Mouse (Mus musculus): ENCODE measurements around the gene Ddrgk1. TPM values are rescaled to one million over a fixed set of nuclear protein-coding genes. Genes with fewer than 3 reads are reported as not detected.
A peak's percentile ranks its signal among the peaks of the same experiment; 100 is the strongest.

Ddrgk1 gene
- 10 to 100 TPM; 97.6 to 98.1 TPM for total RNA-seq (2021)
- long read RNA-seq, experiment 1, transcript Ddrgk1-201 (9 exons, 1,238 nt), result major isoform, 46 of 58 reads
- long read RNA-seq, experiment 1, partial matches to known transcripts, result 7 of 58 reads
- long read RNA-seq, experiment 1, other reads (novel, unspliced or antisense), result 5 of 58 reads
- long read RNA-seq, experiment 2, transcript Ddrgk1-201 (9 exons, 1,238 nt), result major isoform, 45 of 59 reads
- long read RNA-seq, experiment 2, partial matches to known transcripts, result 9 of 59 reads
- long read RNA-seq, experiment 2, other reads (novel, unspliced or antisense), result 5 of 59 reads

DNA sequence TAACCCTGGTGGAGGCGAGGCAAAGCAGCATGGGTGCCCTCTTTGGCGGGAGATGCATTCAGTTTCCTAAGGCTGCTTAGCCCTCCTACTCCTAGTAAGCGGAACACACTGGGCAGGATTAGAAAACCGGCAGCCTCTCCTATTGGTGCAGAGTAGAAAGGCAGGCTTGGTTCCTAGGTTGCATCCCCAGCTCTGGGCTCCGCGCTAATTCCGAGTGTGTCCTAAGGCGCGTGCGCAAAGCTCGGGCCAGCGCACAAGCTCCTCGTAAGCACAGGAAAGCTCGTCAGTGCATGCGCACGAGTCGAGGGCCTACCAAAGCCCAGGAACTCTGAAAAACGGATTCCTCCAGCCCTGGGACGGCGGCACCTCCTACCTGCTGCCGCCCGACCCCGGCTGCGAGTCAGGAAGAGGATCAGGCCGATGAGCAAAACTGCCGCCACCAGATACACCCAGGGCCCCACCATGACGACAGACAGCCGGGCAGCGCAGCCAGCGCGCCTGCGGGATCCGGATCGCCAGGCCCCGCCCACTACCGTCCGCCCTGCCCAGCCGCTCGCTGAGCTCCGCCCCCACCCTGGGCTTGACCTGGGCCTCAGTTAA lies at the start of gene Ddrgk1:
Gene Ddrgk1 (minus strand): TSS at position 558 of the 600 bp plus-strand sequence.
- Histone ChIP-seq H3K4me3 (peak within 1 kb of the TSS; percentile 66), H3K27ac (peak within 1 kb of the TSS; percentile 99)
- peak; percentile 92 to 95 for DNase-seq (ENCODE audit: low spot score in 2 of 2)
- peak; percentile 67 for TF ChIP-seq CTCF (conservative IDR thresholded peaks at IDR 0.05)

DNA sequence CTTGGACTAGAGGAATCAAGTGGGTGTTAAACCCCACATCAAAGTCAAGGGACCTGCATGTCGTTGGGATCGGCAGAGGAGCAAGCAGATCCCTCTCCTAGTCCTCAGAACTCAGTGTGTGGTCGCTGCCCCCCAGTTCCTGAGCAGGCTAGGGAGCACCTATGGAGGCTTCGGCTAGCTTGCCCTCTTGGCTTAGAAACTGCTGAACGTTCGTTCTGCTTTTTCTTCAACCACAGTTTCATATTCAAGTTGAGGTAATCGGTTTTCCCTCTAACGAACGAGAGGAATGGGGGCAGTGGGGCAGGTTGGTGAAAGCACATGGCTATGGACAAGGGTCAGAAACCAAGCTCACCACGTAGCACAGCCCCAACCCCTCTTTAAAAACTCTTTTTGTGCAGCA lies 42.6 kb upstream of the Ddrgk1 start:
- H3K4me3 ChIP-seq, result no peak overlapping the region
- TF ChIP-seq CTCF (conservative IDR thresholded peaks at IDR 0.05), result no peak
- H3K27ac ChIP-seq, result no peak overlapping the region
- DNase-seq (ENCODE audit: low spot score in 2 of 2), result no peak

DNA sequence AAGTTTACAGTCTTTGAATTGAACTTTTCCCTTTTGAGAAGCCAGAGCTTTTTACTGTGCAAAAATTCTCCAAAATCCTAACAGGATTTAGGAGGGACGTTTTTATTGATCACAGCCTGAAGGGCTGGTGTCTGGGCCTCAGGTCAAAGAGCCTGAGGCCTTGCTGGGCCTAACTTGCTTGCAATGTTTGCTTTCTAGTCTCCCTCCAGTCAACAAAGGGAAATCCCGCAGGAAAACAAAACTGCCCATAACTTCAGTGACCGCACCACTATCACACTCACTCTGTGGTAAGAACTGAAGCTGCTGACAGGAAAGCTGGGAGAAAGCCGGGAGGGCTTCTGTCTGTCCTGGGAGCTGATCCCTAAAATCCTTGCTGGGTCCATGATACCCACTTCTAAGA lies 42.1 kb upstream of the Ddrgk1 start:
- H3K4me3 ChIP-seq, result no peak overlapping the region
- H3K27ac ChIP-seq, result no peak overlapping the region
- no peak for DNase-seq (ENCODE audit: low spot score in 2 of 2)
- TF ChIP-seq CTCF (conservative IDR thresholded peaks at IDR 0.05), result no peak

DNA sequence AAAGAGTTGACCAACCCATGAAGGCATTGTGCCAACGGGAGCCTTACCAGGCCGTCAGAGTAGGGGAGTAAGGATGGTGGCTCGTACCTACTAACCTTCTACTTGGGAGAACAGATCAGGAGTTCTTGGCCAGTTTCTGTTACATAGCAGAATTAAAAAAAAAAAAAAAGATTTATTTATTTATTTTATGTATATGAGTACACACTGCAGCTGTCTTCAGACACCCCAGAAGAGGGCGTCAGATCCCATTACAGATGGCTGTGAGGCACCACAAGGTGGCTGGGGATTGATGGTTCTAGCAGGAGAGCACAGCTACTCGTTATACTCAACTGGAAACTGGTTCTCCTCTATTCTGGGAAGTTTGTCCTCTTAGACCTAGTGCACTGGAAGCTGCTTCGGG lies 40.7 kb upstream of the Ddrgk1 start:
- peak; percentile 45 for TF ChIP-seq CTCF (conservative IDR thresholded peaks at IDR 0.05)
- no peak overlapping the region for H3K4me3 ChIP-seq
- no peak for DNase-seq (ENCODE audit: low spot score in 2 of 2)

DNA sequence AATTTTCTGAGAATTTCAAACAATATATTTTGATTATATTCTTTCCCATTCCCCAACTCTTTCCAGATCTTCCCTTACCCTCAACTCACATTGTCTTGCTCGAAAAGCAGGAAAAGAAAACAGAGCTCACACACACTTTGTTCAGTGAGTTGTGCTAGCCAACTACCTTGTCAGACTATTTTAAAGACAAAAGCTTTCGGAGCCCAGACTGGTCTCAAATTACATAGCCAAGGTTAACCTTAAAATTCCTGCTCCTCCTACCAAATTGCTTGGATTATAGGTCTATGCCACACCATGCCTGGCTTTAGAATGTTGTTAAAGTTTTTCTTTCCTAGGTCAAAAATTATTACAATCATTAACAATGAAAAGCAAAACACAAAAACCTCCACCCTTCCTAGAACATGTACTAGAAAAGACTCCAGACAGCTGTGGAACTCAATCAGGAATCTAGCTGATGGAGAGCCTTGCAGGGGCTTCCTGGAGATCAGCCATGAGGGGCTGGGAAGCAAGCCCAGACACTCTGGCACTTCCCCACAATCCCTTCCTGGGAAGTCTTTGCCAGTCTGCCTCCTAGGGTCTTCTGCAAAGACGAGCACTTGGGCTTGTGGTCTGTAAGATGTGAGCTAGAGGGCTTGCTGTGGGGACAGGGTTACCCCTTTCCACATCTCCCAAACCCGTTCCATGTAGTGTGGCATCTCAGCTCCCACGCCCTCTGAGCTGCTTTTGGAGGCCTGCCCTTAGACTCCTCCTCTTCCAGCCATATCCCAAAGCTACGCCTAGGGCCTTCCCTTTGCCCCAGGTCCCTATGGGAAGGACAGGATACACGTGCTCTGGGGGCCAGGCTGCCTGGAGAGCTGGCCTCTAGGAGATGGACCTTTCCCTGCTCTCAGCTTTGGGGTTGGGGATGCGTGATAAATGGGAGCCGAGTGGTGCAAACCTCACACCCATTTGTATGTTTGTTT lies 39.9 kb upstream of the Ddrgk1 start:
- no peak for TF ChIP-seq CTCF (conservative IDR thresholded peaks at IDR 0.05)
- no peak overlapping the region for H3K4me3 ChIP-seq
- no peak overlapping the region for H3K27ac ChIP-seq
- no peak for DNase-seq (ENCODE audit: low spot score in 2 of 2)

More for the DNA sequence above, 40.7 kb upstream of the Ddrgk1 start:
- no peak overlapping the region for H3K27ac ChIP-seq

- no peak overlapping the region for H3K27ac ChIP-seq
- TF ChIP-seq CTCF (conservative IDR thresholded peaks at IDR 0.05), result no peak
- no peak for DNase-seq (ENCODE audit: low spot score in 2 of 2)
- H3K4me3 ChIP-seq, result peak overlapping the region; percentile 62
Observed at GRCm38 (mm10) chr2:130697821-130698266, 33.4 kb upstream of the Ddrgk1 start.

GRCm38 (mm10) chr2:130697153-130697810 lies 32.8 kb upstream of the Ddrgk1 start, which contains the start of gene Slc4a11:
Slc4a11 (minus strand) TSS chr2:130697519.
- peak within 1 kb of the TSS; percentile 62 for H3K4me3 ChIP-seq

DNA sequence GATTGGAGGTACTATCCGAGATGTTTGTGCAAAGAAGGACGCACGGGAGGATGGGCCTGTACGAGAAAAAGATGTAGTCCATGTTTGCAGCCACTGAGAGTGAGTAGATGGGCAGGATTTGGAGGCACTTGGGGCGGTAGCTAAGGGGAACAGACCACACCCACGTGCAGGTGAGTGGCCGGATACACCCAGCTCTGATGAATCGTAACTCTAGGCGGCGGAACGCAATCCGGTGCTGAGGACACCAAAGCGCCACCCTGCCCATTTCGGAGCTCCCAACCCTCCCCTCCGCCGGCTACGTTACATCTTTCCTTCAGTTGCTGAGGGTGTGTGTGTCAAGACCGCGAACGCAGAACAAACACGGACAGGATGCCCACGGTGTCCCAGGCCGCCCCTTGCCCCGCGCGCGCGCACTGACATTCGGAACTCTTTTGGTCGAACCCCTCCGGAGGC lies 32.3 kb upstream of the Ddrgk1 start:
- no peak for DNase-seq (ENCODE audit: low spot score in 2 of 2)
- TF ChIP-seq CTCF (conservative IDR thresholded peaks at IDR 0.05), result no peak
- H3K27ac ChIP-seq, result no peak overlapping the region
- H3K4me3 ChIP-seq, result peak overlapping the region; percentile 62

More at GRCm38 (mm10) chr2:130697153-130697810, 32.8 kb upstream of the Ddrgk1 start, which contains the start of gene Slc4a11:
- H3K27ac ChIP-seq, result no peak within 1 kb of the TSS
- no peak for TF ChIP-seq CTCF (conservative IDR thresholded peaks at IDR 0.05)
- DNase-seq (ENCODE audit: low spot score in 2 of 2), result no peak

GRCm38 (mm10) chr2:130693563-130693962 lies 29.1 kb upstream of the Ddrgk1 start:
- TF ChIP-seq CTCF (conservative IDR thresholded peaks at IDR 0.05), result no peak
- no peak overlapping the region for H3K27ac ChIP-seq
- no peak for DNase-seq (ENCODE audit: low spot score in 2 of 2)
- no peak overlapping the region for H3K4me3 ChIP-seq

DNA sequence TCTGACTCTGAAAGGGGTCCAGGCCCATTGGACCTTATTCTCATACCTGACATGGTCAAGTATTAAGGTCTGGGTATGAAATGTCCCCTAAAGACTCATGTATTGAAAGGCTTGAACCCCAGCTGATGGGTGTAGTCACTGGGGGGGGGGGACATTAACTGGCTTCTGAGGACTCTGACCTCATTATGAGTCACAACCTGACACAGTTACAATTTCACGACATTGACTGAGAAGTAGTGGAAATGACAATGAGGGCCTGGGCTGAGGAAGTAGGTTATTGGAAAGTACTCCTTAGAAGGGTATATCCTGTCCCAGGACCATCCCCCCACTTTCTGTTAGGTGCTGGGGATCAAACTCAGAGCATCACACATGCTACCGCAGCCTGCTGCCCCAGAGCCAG lies 24.6 kb upstream of the Ddrgk1 start:
- H3K4me3 ChIP-seq, result no peak overlapping the region
- no peak overlapping the region for H3K27ac ChIP-seq
- TF ChIP-seq CTCF (conservative IDR thresholded peaks at IDR 0.05), result no peak
- DNase-seq (ENCODE audit: low spot score in 2 of 2), result no peak

GRCm38 (mm10) chr2:130685426-130685825 lies 21.0 kb upstream of the Ddrgk1 start:
- Histone ChIP-seq H3K4me3 (no peak overlapping the region), H3K27ac (no peak overlapping the region)
- no peak for DNase-seq (ENCODE audit: low spot score in 2 of 2)
- no peak for TF ChIP-seq CTCF (conservative IDR thresholded peaks at IDR 0.05)

DNA sequence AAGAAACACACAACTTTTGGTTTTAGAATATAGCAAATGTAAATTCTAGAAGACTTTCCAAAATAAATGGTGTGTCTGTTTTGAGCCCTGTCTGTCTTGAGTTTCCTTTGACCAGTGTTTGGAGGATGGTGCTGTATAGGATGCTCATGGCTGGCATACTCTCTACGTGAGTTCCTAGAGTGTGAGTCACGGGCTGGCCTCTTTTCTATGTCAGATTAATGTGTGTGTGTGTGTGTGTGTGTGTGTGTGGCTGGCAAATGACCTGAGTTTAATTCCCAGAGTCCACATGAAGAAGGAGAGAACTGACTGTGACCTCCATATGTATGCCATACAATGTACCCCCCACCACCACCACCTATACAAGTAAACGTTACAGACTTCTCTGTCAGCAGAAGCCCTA lies 17.1 kb upstream of the Ddrgk1 start:
- Histone ChIP-seq H3K27ac (no peak overlapping the region), H3K4me3 (no peak overlapping the region)
- no peak for TF ChIP-seq CTCF (conservative IDR thresholded peaks at IDR 0.05)
- no peak for DNase-seq (ENCODE audit: low spot score in 2 of 2)
